Mouse (Mus musculus) midbrain, embryonic 11.5 days (tissue): Measurements from ENCODE around the gene Smc3. TPM values are rescaled to one million over a fixed set of nuclear protein-coding genes. Genes with fewer than 3 reads are reported as not detected.

Experiments
- polyA plus RNA-seq: library from polyadenylated mRNA; unstranded; fragments of >200 nt; fragmentation: Nextera tagmentation; extraction: Ambion mirVana; gene quantifications from 2 replicates; pipeline ENCODE4 v1.2.1, GENCODE M21; 2014

Gene Smc3
- polyA plus RNA-seq, 1 experiment from 2014 or later, result 95.1 TPM

Other genes with a start within 250 kb of the Smc3 start
- gene Gm10197, start 228.6 kb upstream of the Smc3 start, polyA plus RNA-seq, result not detected in 2 replicates
- gene Smndc1, start 209.8 kb upstream of the Smc3 start, polyA plus RNA-seq, result 61.2 and 65.5 TPM in 2 replicates
- gene Dusp5, start 71.3 kb upstream of the Smc3 start, polyA plus RNA-seq, result 1.9 and 2.9 TPM in 2 replicates
- gene Nutf2-ps1, start 11.3 kb upstream of the Smc3 start, polyA plus RNA-seq, result 516 and 544 TPM in 2 replicates
- 0.73 and 1.0 TPM in 2 replicates for gene Rbm20, start 76.9 kb downstream of the Smc3 start, polyA plus RNA-seq